Mouse (Mus musculus): ENCODE measurements around the gene Krtap28-10.

DNA sequence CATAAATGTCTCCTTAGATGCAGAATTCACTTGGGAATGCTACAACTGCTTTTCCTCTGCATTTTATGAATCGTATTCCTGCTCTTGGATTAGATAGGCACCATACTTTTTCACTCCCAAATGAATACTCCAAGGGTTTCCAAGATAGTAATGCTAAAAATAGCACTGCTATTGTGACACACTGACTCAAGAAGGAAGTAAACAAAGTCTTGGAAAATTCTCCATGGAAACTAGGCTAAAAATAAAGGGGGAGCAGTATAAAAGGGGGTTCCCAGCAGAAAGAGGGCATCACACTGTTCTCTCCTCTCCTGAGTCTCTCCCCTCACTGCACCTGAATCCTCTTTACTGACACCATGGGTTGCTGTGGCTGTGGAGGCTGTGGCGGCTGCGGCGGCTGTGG, 18.4 kb upstream of the Krtap28-10 start, which contains the start of gene Krtap28-13:
- TF ChIP-seq POLR2A (IDR thresholded peaks at IDR 0.05; ENCODE audit: insufficient read depth, low read depth, low read length) (no peak), CTCF (IDR thresholded peaks at IDR 0.05; ENCODE audit: insufficient read depth, low read depth, low read length) (no peak)
